Mouse (Mus musculus) embryonic facial prominence, embryonic 12.5 days (tissue): ENCODE measurements at regions not wholly inside any gene's neighbourhood (a gene's known extent, or its start where the extent isn't known, plus 50 kb on each side); places are given as distances from the start of the nearest gene placed in this dataset.
A peak's percentile ranks its signal among the peaks of the same experiment; 100 is the strongest.

Experiments
- ATAC-seq: fragments of 200-750 bp; cut with Nextera tagmentation; 2 replicates; pipeline ENCODE4 v1.8.0; 2017; ENCODE audit not compliant: insufficient number of reproducible peaks, insufficient read depth, low FRiP score, low TSS enrichment
- H3K27ac ChIP-seq: fragments of 300-500 bp; sonication (generic); 2 replicates; pipeline ENCODE4 v1.5.1; 2016; ENCODE audit warnings: mild to moderate bottlenecking
- H3K27me3 ChIP-seq: fragments of 300-500 bp; sonication (generic); 2 replicates; pipeline ENCODE4 v1.6.1; 2016; ENCODE audit warnings: mild to moderate bottlenecking, moderate library complexity
- H3K36me3 ChIP-seq: fragments of 300-500 bp; sonication (generic); 2 replicates; pipeline ENCODE4 v1.6.1; 2016; ENCODE audit warnings: mild to moderate bottlenecking
- H3K4me1 ChIP-seq: fragments of 300-500 bp; sonication (generic); 2 replicates; pipeline ENCODE4 v1.6.1; 2016
- H3K4me2 ChIP-seq: fragments of 300-500 bp; sonication (generic); replicated peaks from 2 replicates; pipeline ENCODE4 v1.6.1; 2016; ENCODE audit warnings: mild to moderate bottlenecking, moderate library complexity
- H3K4me3 ChIP-seq: fragments of 300-500 bp; sonication (generic); 2 replicates; pipeline ENCODE4 v1.5.1; 2016; ENCODE audit warnings: mild to moderate bottlenecking
- H3K9ac ChIP-seq: fragments of 300-500 bp; sonication (generic); 2 replicates; pipeline ENCODE4 v1.6.1; 2016; ENCODE audit warnings: mild to moderate bottlenecking, moderate library complexity
- H3K9me3 ChIP-seq: fragments of 300-500 bp; sonication (generic); 2 replicates; pipeline ENCODE4 v1.6.1; 2016; ENCODE audit warnings: mild to moderate bottlenecking, moderate library complexity
- WGBS: fragments of 180-500 bp; shearing (Covaris S2); methylation state at CpG from one replicate; pipeline ENCODE4 v1.1.7; 2016; 5-methylcytosine and 5-hydroxymethylcytosine counted together

GRCm38 (mm10) chr6:31126131-31126871, 167.4 kb upstream of the Klf14 start:
- Histone ChIP-seq H3K27me3 (no peaks in the 10 kb centered on the region), H3K27ac (no peak overlapping the region), H3K4me2 (no peak overlapping the region), H3K36me3 (no peaks in the 10 kb centered on the region), H3K4me3 (no peak overlapping the region), H3K9me3 (no peaks in the 10 kb centered on the region), H3K9ac (no peak overlapping the region), H3K4me1 (no peaks in the 10 kb centered on the region)
- no peak for ATAC-seq
- 83% methylated on average over 15 of the region's 15 CpGs for WGBS

GRCm38 (mm10) chr6:31129170-31129569, 170.3 kb upstream of the Klf14 start:
- no peak for ATAC-seq
- no peak overlapping the region for H3K4me2 ChIP-seq
- no peaks in the 10 kb centered on the region for H3K36me3 ChIP-seq
- H3K9ac ChIP-seq, result no peak overlapping the region
- 81% methylated on average over 7 of the region's 7 CpGs for WGBS
- 0 out of 2 replicates have a peak, but pooled peaks cover 2% of the 10 kb centered on the region for H3K4me1 ChIP-seq
- H3K27ac ChIP-seq, result no peak overlapping the region
- H3K9me3 ChIP-seq, result no peaks in the 10 kb centered on the region
- H3K4me3 ChIP-seq, result no peak overlapping the region
- no peaks in the 10 kb centered on the region for H3K27me3 ChIP-seq

- WGBS, result 86% methylated on average over 7 of the region's 7 CpGs
- no peak overlapping the region for H3K27ac ChIP-seq
- no peaks in the 10 kb centered on the region for H3K9me3 ChIP-seq
- H3K9ac ChIP-seq, result no peak overlapping the region
- no peaks in the 10 kb centered on the region for H3K36me3 ChIP-seq
- H3K4me3 ChIP-seq, result no peak overlapping the region
- no peaks in the 10 kb centered on the region for H3K27me3 ChIP-seq
- H3K4me2 ChIP-seq, result no peak overlapping the region
- no peak for ATAC-seq
- 0 out of 2 replicates have a peak, but pooled peaks cover 10% of the 10 kb centered on the region for H3K4me1 ChIP-seq
These were observed 171.1 kb upstream of the Klf14 start for GRCm38 (mm10) chr6:31129987-31130386.

GRCm38 (mm10) chr6:31130522-31130921, 171.6 kb upstream of the Klf14 start:
- no peak overlapping the region for H3K9ac ChIP-seq
- H3K4me2 ChIP-seq, result no peak overlapping the region
- no peak for ATAC-seq
- H3K4me1 ChIP-seq, result peaks cover 15% of the 10 kb centered on the region; the same call in 1 of the 2 replicates
- no peak overlapping the region for H3K4me3 ChIP-seq
- WGBS, result 93% methylated on average over 1 of the region's 1 CpGs
- H3K27ac ChIP-seq, result no peak overlapping the region
- H3K9me3 ChIP-seq, result no peaks in the 10 kb centered on the region
- no peaks in the 10 kb centered on the region for H3K27me3 ChIP-seq
- no peaks in the 10 kb centered on the region for H3K36me3 ChIP-seq

GRCm38 (mm10) chr6:31131716-31132115, 172.8 kb upstream of the Klf14 start:
- no peaks in the 10 kb centered on the region for H3K9me3 ChIP-seq
- H3K27me3 ChIP-seq, result no peaks in the 10 kb centered on the region
- no peak overlapping the region for H3K4me3 ChIP-seq
- H3K36me3 ChIP-seq, result no peaks in the 10 kb centered on the region
- H3K9ac ChIP-seq, result no peak overlapping the region
- H3K27ac ChIP-seq, result no peak overlapping the region
- WGBS, result 82% methylated on average over 9 of the region's 9 CpGs
- ATAC-seq, result no peak
- H3K4me2 ChIP-seq, result no peak overlapping the region
- peaks cover 17% of the 10 kb centered on the region; the same call in 1 of the 2 replicates for H3K4me1 ChIP-seq

- H3K27me3 ChIP-seq, result no peaks in the 10 kb centered on the region
- no peak overlapping the region for H3K4me3 ChIP-seq
- no peak overlapping the region for H3K4me2 ChIP-seq
- H3K27ac ChIP-seq, result no peak overlapping the region
- ATAC-seq, result no peak
- no peaks in the 10 kb centered on the region for H3K36me3 ChIP-seq
- H3K9me3 ChIP-seq, result no peaks in the 10 kb centered on the region
- peaks cover 17% of the 10 kb centered on the region; the same call in 1 of the 2 replicates for H3K4me1 ChIP-seq
- no peak overlapping the region for H3K9ac ChIP-seq
- 70% methylated on average over 8 of the region's 8 CpGs for WGBS
These were observed 173.7 kb upstream of the Klf14 start for GRCm38 (mm10) chr6:31132396-31133190.

- H3K4me2 ChIP-seq, result no peak overlapping the region
- H3K9me3 ChIP-seq, result no peaks in the 10 kb centered on the region
- 73% methylated on average over 11 of the region's 11 CpGs for WGBS
- H3K4me3 ChIP-seq, result no peak overlapping the region
- no peaks in the 10 kb centered on the region for H3K27me3 ChIP-seq
- no peaks in the 10 kb centered on the region for H3K36me3 ChIP-seq
- H3K4me1 ChIP-seq, result peaks cover 17% of the 10 kb centered on the region; the same call in 1 of the 2 replicates
- peak overlapping the region; percentile 57 for H3K27ac ChIP-seq
- ATAC-seq, result no peak
- no peak overlapping the region for H3K9ac ChIP-seq
These were observed 175.2 kb upstream of the Klf14 start for GRCm38 (mm10) chr6:31133896-31134735.

GRCm38 (mm10) chr6:31134736-31135077, 175.8 kb upstream of the Klf14 start:
- Histone ChIP-seq H3K36me3 (no peaks in the 10 kb centered on the region), H3K4me1 (peaks cover 17% of the 10 kb centered on the region; the same call in 1 of the 2 replicates), H3K9ac (no peak overlapping the region), H3K27me3 (no peaks in the 10 kb centered on the region), H3K4me3 (no peak overlapping the region), H3K9me3 (no peaks in the 10 kb centered on the region), H3K4me2 (no peak overlapping the region), H3K27ac (peak overlapping the region; percentile 12; the same call in 1 of the 2 replicates)
- ATAC-seq, result no peak
- 73% methylated on average over 8 of the region's 8 CpGs for WGBS

- H3K9me3 ChIP-seq, result no peaks in the 10 kb centered on the region
- no peaks in the 10 kb centered on the region for H3K27me3 ChIP-seq
- peaks cover 17% of the 10 kb centered on the region; the same call in 1 of the 2 replicates for H3K4me1 ChIP-seq
- ATAC-seq, result no peak
- 83% methylated on average over 6 of the region's 6 CpGs for WGBS
- H3K4me2 ChIP-seq, result no peak overlapping the region
- no peak overlapping the region for H3K27ac ChIP-seq
- H3K4me3 ChIP-seq, result no peak overlapping the region
- H3K9ac ChIP-seq, result no peak overlapping the region
- no peaks in the 10 kb centered on the region for H3K36me3 ChIP-seq
These were observed 176.7 kb upstream of the Klf14 start for GRCm38 (mm10) chr6:31135580-31135979.

GRCm38 (mm10) chr6:31136895-31137294, 178.0 kb upstream of the Klf14 start:
- 61% methylated on average over 4 of the region's 4 CpGs for WGBS
- H3K27me3 ChIP-seq, result no peaks in the 10 kb centered on the region

GRCm38 (mm10) chr6:31137351-31137750, 178.5 kb upstream of the Klf14 start:
- Histone ChIP-seq H3K36me3 (no peaks in the 10 kb centered on the region), H3K4me3 (no peak overlapping the region), H3K4me1 (peaks cover 17% of the 10 kb centered on the region; the same call in 1 of the 2 replicates), H3K9me3 (no peaks in the 10 kb centered on the region), H3K27ac (no peak overlapping the region), H3K9ac (no peak overlapping the region), H3K4me2 (no peak overlapping the region), H3K27me3 (no peaks in the 10 kb centered on the region)
- ATAC-seq, result no peak
- WGBS, result 86% methylated on average over 8 of the region's 8 CpGs

More at GRCm38 (mm10) chr6:31136895-31137294, 178.0 kb upstream of the Klf14 start:
- Histone ChIP-seq H3K9me3 (no peaks in the 10 kb centered on the region), H3K4me3 (no peak overlapping the region), H3K9ac (no peak overlapping the region), H3K27ac (no peak overlapping the region), H3K4me2 (no peak overlapping the region), H3K36me3 (no peaks in the 10 kb centered on the region), H3K4me1 (peaks cover 17% of the 10 kb centered on the region; the same call in 1 of the 2 replicates)
- no peak for ATAC-seq
